Comparison of ENCODE assay signal across 10 mouse cellular contexts in the genomic region with DNA sequence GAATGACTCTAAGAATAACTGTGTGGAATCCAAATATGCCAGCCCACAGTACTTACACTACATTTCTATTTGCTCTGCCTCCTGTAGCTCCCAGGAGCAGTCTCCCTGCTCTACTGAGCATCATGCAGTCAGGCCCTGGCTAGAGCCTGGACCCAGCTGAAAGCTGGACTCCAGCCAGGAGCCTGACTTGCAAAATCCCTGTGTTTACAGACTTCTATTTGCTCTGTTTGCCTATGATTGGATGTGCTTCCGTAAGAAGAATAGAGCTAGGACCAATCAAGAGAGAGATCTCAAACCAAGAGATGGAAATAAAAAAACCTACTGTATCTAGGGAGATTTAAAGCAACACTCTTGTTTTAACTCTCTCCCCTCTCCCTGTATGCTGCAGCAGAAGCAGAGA.
DNase-seq lines count a peak whose midpoint lies in the region; ATAC-seq lines count a peak whose summit lies in the region.
"Had no signal": no experiment of that assay in that cellular context is flagged by ENCODE, and none has a peak within 500 bp of the region (broad histone marks: within the 10 kb centered on the region; RNA-seq: fewer than 3 reads in every experiment).

No protein-coding gene starts in this region.

- 0 out of 2 replicates have a peak, but pooled peaks cover 5% of the 10 kb centered on the region for H3K9me3 ChIP-seq in midbrain, embryonic 12.5 days
- H3K9me3 ChIP-seq in midbrain, embryonic 10.5 days (replicated peaks) = peaks cover 14% of the 10 kb centered on the region; the same call in 1 of the 2 replicates
- no peaks in the 10 kb centered on the region; the same call in 1 of the 2 replicates for H3K9me3 ChIP-seq in forebrain, embryonic 15.5 days
- H3K9me3 ChIP-seq in heart, embryonic 12.5 days (replicated peaks) = peaks cover 17% of the 10 kb centered on the region

- no peak overlapping the region for H3K4me2 ChIP-seq in midbrain, embryonic 12.5 days (replicated peaks)
- H3K4me2 ChIP-seq in forebrain, embryonic 15.5 days (replicated peaks) = no peak overlapping the region
- H3K4me2 ChIP-seq in heart, embryonic 12.5 days = no peak overlapping the region
- H3K4me2 ChIP-seq: embryonic facial prominence, embryonic 13.5 days had no signal

- H3K4me3 ChIP-seq in midbrain, embryonic 12.5 days = no peak overlapping the region
- no peak overlapping the region for H3K4me3 ChIP-seq in midbrain, embryonic 10.5 days
- no peak overlapping the region for H3K4me3 ChIP-seq in forebrain, embryonic 15.5 days
- H3K4me3 ChIP-seq in heart, embryonic 12.5 days = no peak overlapping the region
- H3K4me3 ChIP-seq: embryonic facial prominence, embryonic 13.5 days had no signal

- no peaks in the 10 kb centered on the region for H3K27me3 ChIP-seq in midbrain, embryonic 12.5 days
- no peaks in the 10 kb centered on the region for H3K27me3 ChIP-seq in midbrain, embryonic 10.5 days (ENCODE audit: low read depth, poor library complexity, severe bottlenecking)
- H3K27me3 ChIP-seq in forebrain, embryonic 15.5 days = no peaks in the 10 kb centered on the region
- no peaks in the 10 kb centered on the region for H3K27me3 ChIP-seq in heart, embryonic 12.5 days (replicated peaks)
- H3K27me3 ChIP-seq: CH12.LX; embryonic facial prominence, embryonic 13.5 days had no signal

- no peak for DNase-seq in frontal cortex, postnatal 25 days (ENCODE audit: low spot score in 2 of 2)
- no peak for DNase-seq in midbrain, embryonic 10.5 days (ENCODE audit: low spot score)
- DNase-seq in retina, postnatal 7 days (ENCODE audit: low read depth, low spot score) = peak; percentile 8
- DNase-seq in frontal cortex, postnatal 36 days (ENCODE audit: low spot score in 2 of 2) = no peak

- no peaks in the 10 kb centered on the region for H3K4me1 ChIP-seq in midbrain, embryonic 12.5 days
- no peaks in the 10 kb centered on the region for H3K4me1 ChIP-seq in midbrain, embryonic 10.5 days
- peaks cover 5% of the 10 kb centered on the region; the same call in 1 of the 2 replicates for H3K4me1 ChIP-seq in forebrain, embryonic 15.5 days
- no peaks in the 10 kb centered on the region for H3K4me1 ChIP-seq in heart, embryonic 12.5 days (replicated peaks)
- H3K4me1 ChIP-seq: embryonic facial prominence, embryonic 13.5 days had no signal

- H3K9ac ChIP-seq in midbrain, embryonic 12.5 days (replicated peaks) = no peak overlapping the region
- H3K9ac ChIP-seq in forebrain, embryonic 15.5 days (replicated peaks) = no peak overlapping the region
- H3K9ac ChIP-seq in heart, embryonic 12.5 days = no peak overlapping the region
- H3K9ac ChIP-seq: embryonic facial prominence, embryonic 13.5 days had no signal

- WGBS in midbrain, embryonic 12.5 days = 66% methylated on average over 1 of the region's 1 CpGs
- 86% methylated on average over 1 of the region's 1 CpGs for WGBS in midbrain, embryonic 10.5 days
- 33% methylated on average over 1 of the region's 1 CpGs for WGBS in forebrain, embryonic 15.5 days
- 50% methylated on average over 1 of the region's 1 CpGs for WGBS in heart, embryonic 12.5 days

- peak; percentile 78 for ATAC-seq in frontal cortex, adult (ENCODE audit: low TSS enrichment)
- ATAC-seq in midbrain, embryonic 12.5 days (ENCODE audit: low FRiP score, low read depth) = peak; percentile 60; the same call in 1 of the 2 replicates
- ATAC-seq in forebrain, embryonic 15.5 days (replicated peaks) = peak; percentile 91
- ATAC-seq in heart, embryonic 12.5 days (ENCODE audit: insufficient number of reproducible peaks, low FRiP score) = no peak

- H3K27ac ChIP-seq in midbrain, embryonic 12.5 days (replicated peaks) = no peak overlapping the region
- no peak overlapping the region for H3K27ac ChIP-seq in midbrain, embryonic 10.5 days (replicated peaks)
- H3K27ac ChIP-seq in forebrain, embryonic 15.5 days (replicated peaks) = no peak overlapping the region
- H3K27ac ChIP-seq in heart, embryonic 12.5 days (ENCODE audit: poor library complexity, severe bottlenecking) = no peak overlapping the region
- H3K27ac ChIP-seq: embryonic facial prominence, embryonic 13.5 days had no signal

- H3K36me3 ChIP-seq in midbrain, embryonic 12.5 days = no peaks in the 10 kb centered on the region
- no peaks in the 10 kb centered on the region for H3K36me3 ChIP-seq in midbrain, embryonic 10.5 days
- no peaks in the 10 kb centered on the region for H3K36me3 ChIP-seq in forebrain, embryonic 15.5 days
- H3K36me3 ChIP-seq in heart, embryonic 12.5 days = no peaks in the 10 kb centered on the region
- H3K36me3 ChIP-seq: embryonic facial prominence, embryonic 13.5 days had no signal
